Comparison of ENCODE assay signal across 11 mouse cellular contexts in the genomic region with DNA sequence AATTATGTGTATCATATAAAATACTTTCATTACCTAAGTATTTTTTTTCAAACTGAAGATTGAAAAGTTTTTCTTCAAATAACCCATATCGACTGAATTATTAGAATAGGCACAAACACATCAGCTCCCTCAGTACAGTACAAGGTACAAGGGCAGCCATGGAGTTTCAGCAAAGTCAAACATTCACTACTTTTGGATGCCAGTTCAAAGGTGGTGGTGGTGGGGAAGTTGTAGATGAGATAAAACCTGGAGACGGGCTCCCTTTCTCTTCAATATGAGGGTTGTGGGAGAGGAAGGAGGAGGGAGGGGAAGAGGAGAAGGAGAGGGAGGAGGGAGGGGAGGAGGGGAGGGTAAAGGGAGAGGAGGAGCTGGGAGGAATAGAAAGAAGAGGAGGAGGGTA.
A peak's percentile ranks its signal among the peaks of the same experiment; 100 is the strongest.
DNase-seq lines count a peak whose midpoint lies in the region; ATAC-seq and TF ChIP-seq lines count a peak whose summit lies in the region.
"Had no signal": no experiment of that assay in that cellular context is flagged by ENCODE, and none has a peak within 500 bp of the region (broad histone marks: within the 10 kb centered on the region; RNA-seq: fewer than 3 reads in every experiment).

No protein-coding gene starts in this region.

- H3K9ac ChIP-seq in lung, postnatal 0 days (replicated peaks; ENCODE audit: low read depth): no peak overlapping the region
- H3K9ac ChIP-seq: forebrain, embryonic 13.5 days had no signal

- no peaks in the 10 kb centered on the region; the same call in 1 of the 2 replicates for H3K36me3 ChIP-seq in lung, postnatal 0 days (ENCODE audit: insufficient read depth, low read length)

- no peaks in the 10 kb centered on the region for H3K27me3 ChIP-seq in lung, postnatal 0 days (replicated peaks; ENCODE audit: insufficient read depth, low read length)
- H3K27me3 ChIP-seq: forebrain, embryonic 13.5 days had no signal

- WGBS in lung, postnatal 0 days: 48% methylated on average over 2 of the region's 2 CpGs

- no peak for TF ChIP-seq CTCF in lung, postnatal 0 days (IDR thresholded peaks at IDR 0.05)

- H3K4me1 ChIP-seq in lung, postnatal 0 days (ENCODE audit: insufficient read depth, low read depth, low read length): no peaks in the 10 kb centered on the region

- H3K4me2 ChIP-seq in lung, postnatal 0 days (replicated peaks; ENCODE audit: low read depth, low read length): no peak overlapping the region
- H3K4me2 ChIP-seq: forebrain, embryonic 13.5 days had no signal

- DNase-seq in lung, postnatal 0 days (ENCODE audit: low spot score): no peak
- no peak for DNase-seq in lung, postnatal 25 days (ENCODE audit: low spot score)
- DNase-seq in kidney, adult 18-20 months: peak; percentile 41
- peak; percentile 61 to 64 for DNase-seq in kidney, postnatal 25 days
- peak; percentile 40 for DNase-seq in yolk sac, embryonic 10.5 days (ENCODE audit: low spot score)
- no peak for DNase-seq in thymus, postnatal 10 days (ENCODE audit: low spot score in 2 of 2)
- no peak for DNase-seq in Muller cell, postnatal 12 days (ENCODE audit: inconsistent ontology term)
- DNase-seq: cerebellum, adult 11 months had no signal

- peak overlapping the region; percentile 16; the same call in 1 of the 2 replicates for H3K27ac ChIP-seq in lung, postnatal 0 days (ENCODE audit: low read length)
- H3K27ac ChIP-seq: forebrain, embryonic 13.5 days; gastrocnemius, adult 2 months; left cerebral cortex, adult 2 months had no signal

- ATAC-seq in lung, postnatal 0 days: no peak
- ATAC-seq: forebrain, embryonic 13.5 days had no signal

- TF ChIP-seq EP300 in lung, postnatal 0 days (IDR thresholded peaks at IDR 0.05): no peak

- H3K4me3 ChIP-seq in lung, postnatal 0 days (ENCODE audit: low read depth, low read length): no peak overlapping the region
- H3K4me3 ChIP-seq: forebrain, embryonic 13.5 days; gastrocnemius, adult 2 months; left cerebral cortex, adult 2 months had no signal

- no peaks in the 10 kb centered on the region for H3K9me3 ChIP-seq in lung, postnatal 0 days (ENCODE audit: low read length)

Comparison
In these comparisons a context has a peak if more than half of its experiments do, and no peak if none do; other contexts are left out.
1. DNase-seq: peak in kidney, adult 18-20 months (single experiment), kidney, postnatal 25 days (2 of 2) and yolk sac, embryonic 10.5 days (single experiment); none in lung, postnatal 0 days (single experiment), lung, postnatal 25 days (single experiment), thymus, postnatal 10 days (0 of 2) and Muller cell, postnatal 12 days (single experiment).